Mouse (Mus musculus): Measurements from ENCODE around the gene Man1a. TPM values are rescaled to one million over a fixed set of nuclear protein-coding genes. Genes with fewer than 3 reads are reported as not detected.

Gene Man1a
- polyA plus RNA-seq, 1 experiment from 2014 or later = 11.0 TPM

GRCm38 (mm10) chr10:53994591-53994990 lies 81.8 kb downstream of the Man1a start:
- Histone ChIP-seq H3K4me2 (replicated peaks; ENCODE audit: low read depth) (no peak overlapping the region), H3K4me1 (replicated peaks; ENCODE audit: control insufficient read depth, insufficient read depth) (no peaks in the 10 kb centered on the region), H3K36me3 (ENCODE audit: control insufficient read depth, insufficient read depth, low read length) (no peaks in the 10 kb centered on the region), H3K27me3 (ENCODE audit: control insufficient read depth, insufficient read depth, low read length) (no peaks in the 10 kb centered on the region), H3K27ac (replicated peaks) (no peak overlapping the region), H3K4me3 (ENCODE audit: low read depth, low read length) (no peak overlapping the region), H3K9me3 (ENCODE audit: control insufficient read depth, low read length) (no peaks in the 10 kb centered on the region), H3K9ac (ENCODE audit: low read length) (no peak overlapping the region)
- ATAC-seq (ENCODE audit: low FRiP score, low TSS enrichment) (no peak), DNase-seq (ENCODE audit: low spot score) (no peak)
- TF ChIP-seq EP300 (optimal IDR thresholded peaks at IDR 0.05) (no peak), CTCF (IDR thresholded peaks at IDR 0.05; ENCODE audit: low read depth) (no peak)
- WGBS = 89% methylated on average over 3 of the region's 3 CpGs

- no peaks in the 10 kb centered on the region for H3K4me1 ChIP-seq (replicated peaks; ENCODE audit: control insufficient read depth, insufficient read depth)
- H3K9ac ChIP-seq (ENCODE audit: low read length) = no peak overlapping the region
- no peaks in the 10 kb centered on the region for H3K36me3 ChIP-seq (ENCODE audit: control insufficient read depth, insufficient read depth, low read length)
- ATAC-seq (ENCODE audit: low FRiP score, low TSS enrichment) (no peak), DNase-seq (ENCODE audit: low spot score) (no peak)
- 42% methylated on average over 4 of the region's 4 CpGs for WGBS
- no peak overlapping the region for H3K4me3 ChIP-seq (ENCODE audit: low read depth, low read length)
- no peak overlapping the region for H3K4me2 ChIP-seq (replicated peaks; ENCODE audit: low read depth)
- H3K27me3 ChIP-seq (ENCODE audit: control insufficient read depth, insufficient read depth, low read length) = no peaks in the 10 kb centered on the region
- H3K27ac ChIP-seq (replicated peaks) = no peak overlapping the region
- H3K9me3 ChIP-seq (ENCODE audit: control insufficient read depth, low read length) = no peaks in the 10 kb centered on the region
- TF ChIP-seq EP300 (optimal IDR thresholded peaks at IDR 0.05) = no peak
- no peak for TF ChIP-seq CTCF (IDR thresholded peaks at IDR 0.05; ENCODE audit: low read depth)
These were observed 86.0 kb downstream of the Man1a start for GRCm38 (mm10) chr10:53990434-53990833.

GRCm38 (mm10) chr10:53984894-53985293 lies 91.5 kb downstream of the Man1a start:
- Histone ChIP-seq H3K27me3 (ENCODE audit: control insufficient read depth, insufficient read depth, low read length) (no peaks in the 10 kb centered on the region), H3K9ac (ENCODE audit: low read length) (no peak overlapping the region), H3K9me3 (ENCODE audit: control insufficient read depth, low read length) (no peaks in the 10 kb centered on the region), H3K4me3 (ENCODE audit: low read depth, low read length) (no peak overlapping the region), H3K4me2 (replicated peaks; ENCODE audit: low read depth) (no peak overlapping the region), H3K36me3 (ENCODE audit: control insufficient read depth, insufficient read depth, low read length) (no peaks in the 10 kb centered on the region), H3K4me1 (replicated peaks; ENCODE audit: control insufficient read depth, insufficient read depth) (no peaks in the 10 kb centered on the region), H3K27ac (replicated peaks) (no peak overlapping the region)
- TF ChIP-seq EP300 (optimal IDR thresholded peaks at IDR 0.05) (no peak), CTCF (IDR thresholded peaks at IDR 0.05; ENCODE audit: low read depth) (no peak)
- WGBS = 92% methylated on average over 5 of the region's 5 CpGs
- no peak for ATAC-seq (ENCODE audit: low FRiP score, low TSS enrichment)
- DNase-seq (ENCODE audit: low spot score) = no peak

- no peak overlapping the region for H3K9ac ChIP-seq (ENCODE audit: low read length)
- TF ChIP-seq CTCF (IDR thresholded peaks at IDR 0.05; ENCODE audit: low read depth) (no peak), EP300 (optimal IDR thresholded peaks at IDR 0.05) (no peak)
- no peaks in the 10 kb centered on the region for H3K9me3 ChIP-seq (ENCODE audit: control insufficient read depth, low read length)
- H3K4me3 ChIP-seq (ENCODE audit: low read depth, low read length) = no peak overlapping the region
- WGBS = 49% methylated on average over 3 of the region's 3 CpGs
- no peak for DNase-seq (ENCODE audit: low spot score)
- H3K36me3 ChIP-seq (ENCODE audit: control insufficient read depth, insufficient read depth, low read length) = no peaks in the 10 kb centered on the region
- no peak overlapping the region for H3K4me2 ChIP-seq (replicated peaks; ENCODE audit: low read depth)
- H3K4me1 ChIP-seq (replicated peaks; ENCODE audit: control insufficient read depth, insufficient read depth) = no peaks in the 10 kb centered on the region
- H3K27me3 ChIP-seq (ENCODE audit: control insufficient read depth, insufficient read depth, low read length) = no peaks in the 10 kb centered on the region
- no peak for ATAC-seq (ENCODE audit: low FRiP score, low TSS enrichment)
- no peak overlapping the region for H3K27ac ChIP-seq (replicated peaks)
These were observed 92.3 kb downstream of the Man1a start for GRCm38 (mm10) chr10:53984086-53984485.

- no peak overlapping the region for H3K9ac ChIP-seq (ENCODE audit: low read length)
- no peaks in the 10 kb centered on the region for H3K36me3 ChIP-seq (ENCODE audit: control insufficient read depth, insufficient read depth, low read length)
- H3K4me2 ChIP-seq (replicated peaks; ENCODE audit: low read depth) = no peak overlapping the region
- ATAC-seq (ENCODE audit: low FRiP score, low TSS enrichment) = no peak
- H3K4me1 ChIP-seq (replicated peaks; ENCODE audit: control insufficient read depth, insufficient read depth) = no peaks in the 10 kb centered on the region
- no peaks in the 10 kb centered on the region for H3K27me3 ChIP-seq (ENCODE audit: control insufficient read depth, insufficient read depth, low read length)
- H3K9me3 ChIP-seq (ENCODE audit: control insufficient read depth, low read length) = no peaks in the 10 kb centered on the region
- H3K4me3 ChIP-seq (ENCODE audit: low read depth, low read length) = no peak overlapping the region
- DNase-seq (ENCODE audit: low spot score) = no peak
- TF ChIP-seq EP300 (optimal IDR thresholded peaks at IDR 0.05) (no peak), CTCF (IDR thresholded peaks at IDR 0.05; ENCODE audit: low read depth) (no peak)
- H3K27ac ChIP-seq (replicated peaks) = no peak overlapping the region
- 53% methylated on average over 1 of the region's 1 CpGs for WGBS
These were observed 97.8 kb downstream of the Man1a start for GRCm38 (mm10) chr10:53978647-53979046.

GRCm38 (mm10) chr10:53974180-53974579 lies 102.2 kb downstream of the Man1a start:
- Histone ChIP-seq H3K4me3 (ENCODE audit: low read depth, low read length) (no peak overlapping the region), H3K9ac (ENCODE audit: low read length) (no peak overlapping the region), H3K9me3 (ENCODE audit: control insufficient read depth, low read length) (no peaks in the 10 kb centered on the region), H3K27ac (replicated peaks) (no peak overlapping the region), H3K4me2 (replicated peaks; ENCODE audit: low read depth) (no peak overlapping the region), H3K36me3 (ENCODE audit: control insufficient read depth, insufficient read depth, low read length) (no peaks in the 10 kb centered on the region), H3K4me1 (replicated peaks; ENCODE audit: control insufficient read depth, insufficient read depth) (no peaks in the 10 kb centered on the region), H3K27me3 (ENCODE audit: control insufficient read depth, insufficient read depth, low read length) (no peaks in the 10 kb centered on the region)
- TF ChIP-seq CTCF (IDR thresholded peaks at IDR 0.05; ENCODE audit: low read depth) (no peak), EP300 (optimal IDR thresholded peaks at IDR 0.05) (no peak)
- DNase-seq (ENCODE audit: low spot score) = no peak
- no peak for ATAC-seq (ENCODE audit: low FRiP score, low TSS enrichment)

Measured in stomach, postnatal 0 days (tissue).